Mouse (Mus musculus) small intestine, adult 2 months (tissue): ENCODE measurements around the gene Diaph3. TPM values are rescaled to one million over a fixed set of nuclear protein-coding genes. Genes with fewer than 3 reads are reported as not detected.

Experiments
- H3K27ac ChIP-seq: fragments of 200-500 bp; 2 replicates; pipeline ENCODE4 v1.5.1; 2012; ENCODE audit warnings: low read depth, low read length, control low read depth, inconsistent platforms; ENCODE audit not compliant: insufficient read depth
- H3K27me3 ChIP-seq: fragments of 200-500 bp; 2 replicates; pipeline ENCODE4 v1.6.1; 2012; ENCODE audit warnings: mild to moderate bottlenecking, moderate library complexity, low read length, inconsistent platforms; ENCODE audit not compliant: control insufficient read depth, insufficient read depth
- H3K36me3 ChIP-seq: fragments of 200-500 bp; 2 replicates; pipeline ENCODE4 v1.6.1; 2012; ENCODE audit warnings: mild to moderate bottlenecking, low read length, control low read depth, inconsistent platforms; ENCODE audit not compliant: control insufficient read depth, insufficient read depth
- H3K4me1 ChIP-seq: fragments of 200-500 bp; 2 replicates; pipeline ENCODE4 v1.6.1; 2012; ENCODE audit warnings: low read length, inconsistent platforms, mixed read lengths; ENCODE audit not compliant: control insufficient read depth, insufficient read depth, insufficient read length
- H3K4me3 ChIP-seq: fragments of 200-500 bp; 2 replicates; pipeline ENCODE4 v1.5.1; 2012; ENCODE audit warnings: low read depth, mild to moderate bottlenecking, control low read depth, inconsistent platforms, low read length, moderate library complexity
- CTCF ChIP-seq: fragments of 200-500 bp; IDR thresholded peaks from 2 replicates; pipeline ENCODE4 v1.5.1; 2012; ENCODE audit warnings: low read depth, mild to moderate bottlenecking, control low read depth, inconsistent platforms, low read length, moderate library complexity, mixed read lengths; ENCODE audit not compliant: insufficient replicate concordance, insufficient read length; ENCODE audit errors: extremely low read depth
- POLR2A ChIP-seq: fragments of 200-500 bp; IDR thresholded peaks from 2 replicates; pipeline ENCODE4 v1.6.1; 2012; ENCODE audit warnings: low read depth, mild to moderate bottlenecking, control low read depth, inconsistent platforms, low read length, moderate library complexity
- WGBS: fragments of 180-500 bp; shearing (Covaris S2); methylation state at CpG from one replicate; pipeline ENCODE4 v1.1.7; 2018; 5-methylcytosine and 5-hydroxymethylcytosine counted together
- polyA plus RNA-seq: library from polyadenylated mRNA; depleted of rRNA; stranded (reverse); fragments of >200 nt; gene quantifications from 2 replicates; pipeline ENCODE4 v1.2.3, GENCODE M21; 2012

Diaph3 gene
- polyA plus RNA-seq, 1 experiment: 0.29 TPM

GRCm38 (mm10) chr14:86816246-86816645 lies 324.8 kb downstream of the Diaph3 start:
- Histone ChIP-seq H3K4me3 (no peak overlapping the region), H3K27ac (no peak overlapping the region), H3K36me3 (no peaks in the 10 kb centered on the region), H3K4me1 (no peaks in the 10 kb centered on the region), H3K27me3 (no peaks in the 10 kb centered on the region)
- WGBS: 95% methylated on average over 4 of the region's 4 CpGs
- no peak for TF ChIP-seq CTCF
- TF ChIP-seq POLR2A: no peak

- Histone ChIP-seq H3K4me1 (no peaks in the 10 kb centered on the region), H3K27ac (no peak overlapping the region), H3K4me3 (no peak overlapping the region), H3K36me3 (no peaks in the 10 kb centered on the region), H3K27me3 (no peaks in the 10 kb centered on the region)
- TF ChIP-seq CTCF (no peak), POLR2A (no peak)
- WGBS: 86% methylated on average over 6 of the region's 6 CpGs
Measured at GRCm38 (mm10) chr14:86788880-86789641, 352.0 kb downstream of the Diaph3 start.

DNA sequence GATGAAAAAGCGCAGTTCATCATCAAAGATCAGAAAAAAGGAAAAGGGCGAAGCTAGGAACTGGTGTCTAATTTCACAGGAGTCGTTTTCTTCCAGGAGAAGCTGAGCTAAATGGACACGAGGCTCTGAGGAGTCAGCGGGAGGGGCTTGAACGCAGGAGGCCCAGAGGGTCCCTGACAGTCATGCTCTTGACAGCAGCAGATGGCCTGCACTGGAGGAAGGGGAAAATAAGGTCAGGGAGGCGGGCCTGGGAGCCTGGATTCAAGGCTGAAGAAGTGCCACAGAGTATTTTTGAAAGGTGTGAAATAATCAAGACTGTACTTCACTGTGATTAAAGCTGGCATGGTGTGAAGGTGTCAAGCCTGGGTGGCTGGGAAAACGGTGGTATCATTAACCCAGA lies 354.2 kb downstream of the Diaph3 start:
- 61% methylated on average over 8 of the region's 8 CpGs for WGBS
- no peaks in the 10 kb centered on the region for H3K4me1 ChIP-seq

DNA sequence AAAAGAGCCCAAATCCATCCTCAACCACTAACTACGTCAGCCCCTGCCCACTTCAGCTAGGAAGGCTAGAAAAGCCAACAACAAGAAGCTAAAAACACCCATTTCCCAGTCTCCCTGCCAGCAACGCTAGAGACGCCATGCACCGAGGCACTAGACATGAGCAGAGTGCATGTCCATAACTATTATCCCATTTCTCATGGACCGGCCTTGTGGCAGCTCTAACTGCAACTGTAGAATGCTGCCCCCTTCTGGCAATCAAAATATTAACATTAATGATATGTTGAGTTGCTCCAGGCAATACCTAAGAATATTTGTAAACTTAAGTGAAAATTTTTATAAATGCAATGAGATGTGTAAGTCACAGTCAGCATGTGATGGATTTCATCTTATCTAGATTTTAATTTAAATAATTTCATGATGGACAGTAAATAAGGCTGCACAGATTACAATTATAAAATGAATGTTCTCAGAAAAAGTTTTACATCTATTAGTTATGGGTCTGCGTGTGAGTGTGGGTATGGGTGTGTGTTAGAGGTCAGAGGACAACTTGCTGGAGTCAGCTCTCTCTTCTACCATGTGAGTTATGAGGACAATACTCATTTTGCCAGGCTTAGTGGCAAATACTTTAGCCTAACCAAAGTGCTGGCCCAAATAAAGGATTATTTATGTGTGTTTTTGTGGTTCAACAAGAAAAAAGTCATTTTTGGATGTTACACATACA lies 359.3 kb downstream of the Diaph3 start:
- Histone ChIP-seq H3K27me3 (no peaks in the 10 kb centered on the region), H3K36me3 (no peaks in the 10 kb centered on the region), H3K4me1 (no peaks in the 10 kb centered on the region), H3K27ac (no peak overlapping the region), H3K4me3 (no peak overlapping the region)
- WGBS: 61% methylated on average over 6 of the region's 6 CpGs
- TF ChIP-seq CTCF (peak; percentile 57; the same call in 1 of the 2 replicates), POLR2A (no peak)

More for the DNA sequence above, 354.2 kb downstream of the Diaph3 start:
- Histone ChIP-seq H3K27me3 (no peaks in the 10 kb centered on the region), H3K4me3 (no peak overlapping the region), H3K27ac (no peak overlapping the region), H3K36me3 (no peaks in the 10 kb centered on the region)
- TF ChIP-seq CTCF: no peak
- TF ChIP-seq POLR2A: no peak

DNA sequence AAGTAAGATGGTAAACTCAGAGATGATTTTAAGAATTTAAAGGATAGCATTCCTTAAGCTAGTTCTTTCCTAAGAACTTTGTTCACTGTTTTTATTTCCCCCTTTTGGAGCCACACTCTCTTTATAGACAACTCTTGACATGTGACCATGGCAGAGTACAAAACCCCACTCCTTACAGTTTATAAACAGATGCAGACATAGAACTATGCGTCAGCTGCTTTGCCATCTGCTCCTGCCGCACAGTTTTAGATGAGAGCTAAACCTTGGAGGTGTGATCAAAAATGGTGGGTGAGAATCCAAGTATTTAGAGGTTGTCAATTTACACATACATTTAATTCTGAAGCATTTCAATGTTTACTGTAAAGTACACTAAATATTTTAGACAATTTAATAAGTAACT lies 367.7 kb downstream of the Diaph3 start:
- Histone ChIP-seq H3K27ac (no peak overlapping the region), H3K27me3 (no peaks in the 10 kb centered on the region), H3K36me3 (no peaks in the 10 kb centered on the region), H3K4me3 (no peak overlapping the region), H3K4me1 (no peaks in the 10 kb centered on the region)
- TF ChIP-seq CTCF (no peak), POLR2A (no peak)
- 84% methylated on average over 2 of the region's 2 CpGs for WGBS

DNA sequence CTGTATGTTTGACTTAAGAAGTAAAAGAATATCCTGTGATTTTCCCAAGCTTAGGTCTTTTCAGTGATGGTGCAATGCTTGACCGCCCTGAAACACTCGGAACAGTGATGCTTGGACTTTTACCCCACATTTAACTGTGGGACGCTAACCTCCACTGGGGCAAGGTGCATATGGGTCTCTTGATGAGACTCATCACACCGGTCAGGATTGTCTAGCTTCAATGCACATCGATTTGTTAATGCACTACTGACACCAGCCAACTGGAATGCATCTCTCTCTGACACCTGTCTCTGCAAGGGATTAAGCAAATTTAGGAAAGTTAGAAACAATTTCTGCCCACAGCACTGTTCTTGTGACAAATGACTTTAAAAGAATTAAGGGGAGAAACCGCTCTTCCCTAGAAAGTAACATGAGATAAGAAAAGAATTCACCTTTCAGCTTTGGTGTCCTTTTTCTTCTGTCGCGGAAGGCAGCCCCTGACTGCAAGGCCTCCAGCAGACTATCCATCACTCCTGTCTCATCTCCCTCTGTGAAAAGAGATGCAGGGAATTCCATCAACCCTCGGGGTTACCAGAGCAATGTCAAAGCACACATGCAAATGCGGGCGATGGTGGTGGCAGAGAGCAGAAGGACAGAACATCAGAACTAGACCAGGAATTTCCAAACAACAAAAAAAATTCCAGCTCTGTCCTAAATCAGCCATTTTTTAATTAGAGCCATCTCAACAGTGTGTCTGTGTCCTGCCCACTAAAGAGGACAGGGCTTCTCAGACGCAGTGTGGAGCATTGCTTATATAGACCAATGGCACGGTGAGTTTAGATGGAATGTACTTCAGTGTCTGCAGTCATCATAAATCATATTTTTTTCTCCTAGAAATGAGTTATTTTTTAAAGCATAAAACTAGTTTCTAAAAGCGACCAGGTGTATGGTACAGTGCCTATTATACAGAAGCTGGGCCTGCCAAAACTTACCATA lies 368.6 kb downstream of the Diaph3 start:
- 80% methylated on average over 14 of the region's 14 CpGs for WGBS
- TF ChIP-seq CTCF (no peak), POLR2A (no peak)
- no peaks in the 10 kb centered on the region for H3K27me3 ChIP-seq
- no peaks in the 10 kb centered on the region for H3K36me3 ChIP-seq
- H3K4me3 ChIP-seq: no peak overlapping the region
- H3K27ac ChIP-seq: no peak overlapping the region
- H3K4me1 ChIP-seq: no peaks in the 10 kb centered on the region
